Mouse (Mus musculus) cerebellum, postnatal 14 days (tissue): ENCODE results near the gene Arih2.

Experiments used
- DNase-seq, 2 experiments: peaks; one replicate each; pipeline ENCODE4 v3.0.0; 2021; ENCODE audit warnings: mixed read lengths in 2 of 2

Arih2 gene

GRCm38 (mm10) chr9:108559169-108559568 lies 90.0 kb downstream of the Arih2 start:
- no peak for DNase-seq
